Mouse (Mus musculus) hindbrain, embryonic 15.5 days (tissue): ENCODE data around the gene Shox2. TPM values are rescaled to one million over a fixed set of nuclear protein-coding genes. Genes with fewer than 3 reads are reported as not detected.
A peak's percentile ranks its signal among the peaks of the same experiment; 100 is the strongest.

Experiments used
- ATAC-seq: fragments of 200-750 bp; cut with Nextera tagmentation; 2 replicates; pipeline ENCODE4 v1.8.0; 2017; ENCODE audit warnings: low read depth, moderate number of reproducible peaks, moderate TSS enrichment; ENCODE audit not compliant: low FRiP score
- H3K27ac ChIP-seq: fragments of 300-500 bp; sonication (generic); replicated peaks from 2 replicates; pipeline ENCODE4 v1.5.1; 2015; ENCODE audit warnings: mild to moderate bottlenecking, inconsistent platforms
- H3K27me3 ChIP-seq: fragments of 300-500 bp; sonication (generic); 2 replicates; pipeline ENCODE4 v1.6.1; 2015; ENCODE audit warnings: control low read depth, inconsistent platforms
- H3K36me3 ChIP-seq: fragments of 300-500 bp; sonication (generic); 2 replicates; pipeline ENCODE4 v1.6.1; 2015; ENCODE audit warnings: control low read depth, inconsistent platforms
- H3K4me1 ChIP-seq: fragments of 300-500 bp; sonication (generic); replicated peaks from 2 replicates; pipeline ENCODE4 v1.6.1; 2015; ENCODE audit warnings: control low read depth, inconsistent platforms
- H3K4me2 ChIP-seq: fragments of 300-500 bp; sonication (generic); 2 replicates; pipeline ENCODE4 v1.6.1; 2015; ENCODE audit warnings: moderate library complexity, mild to moderate bottlenecking, inconsistent platforms
- H3K4me3 ChIP-seq: fragments of 300-500 bp; sonication (generic); 2 replicates; pipeline ENCODE4 v1.5.1; 2015; ENCODE audit warnings: mild to moderate bottlenecking, inconsistent platforms
- H3K9ac ChIP-seq: fragments of 300-500 bp; sonication (generic); 2 replicates; pipeline ENCODE4 v1.6.1; 2015; ENCODE audit warnings: inconsistent platforms
- H3K9me3 ChIP-seq: fragments of 300-500 bp; sonication (generic); 2 replicates; pipeline ENCODE4 v1.6.1; 2016; ENCODE audit warnings: control low read depth, inconsistent platforms
- WGBS: fragments of 180-500 bp; shearing (Covaris S2); methylation state at CpG from one replicate; pipeline ENCODE4 v1.1.7; 2015; 5-methylcytosine and 5-hydroxymethylcytosine counted together
- polyA plus RNA-seq: library from polyadenylated mRNA; unstranded; fragments of >200 nt; fragmentation: Nextera tagmentation; extraction: Ambion mirVana; gene quantifications from 2 replicates; pipeline ENCODE4 v1.2.1, GENCODE M21; 2015

Shox2 gene
- 23.6 and 37.9 TPM in 2 replicates for polyA plus RNA-seq

DNA sequence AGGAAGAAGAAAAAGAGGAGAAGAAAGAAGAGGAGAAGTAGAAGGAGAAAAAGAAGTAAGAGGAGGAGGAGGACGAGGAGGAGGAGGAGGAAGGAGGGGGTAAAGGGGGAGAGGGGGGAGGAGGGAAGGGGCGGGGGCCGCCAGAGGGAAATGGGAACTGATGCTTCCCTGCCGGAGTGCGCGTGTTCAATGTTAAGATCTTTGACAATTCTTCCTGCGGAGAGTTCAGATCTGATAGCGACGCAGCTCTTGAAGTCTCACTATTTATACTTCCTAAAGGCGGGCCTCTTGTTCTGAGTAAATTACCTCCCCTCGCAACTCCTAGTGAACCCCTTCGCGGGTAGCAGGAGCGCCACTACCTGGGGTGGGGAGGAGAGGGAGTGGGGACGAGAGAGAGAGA, at the start of gene Shox2:
Gene Shox2, minus strand, starts transcription at position 66 of the 400 bp plus-strand sequence.
- ATAC-seq, result no peak
- Histone ChIP-seq H3K27ac (peak within 1 kb of the TSS; percentile 63), H3K4me1 (peaks cover 26% of the 10 kb centered on the region), H3K4me3 (peak within 1 kb of the TSS; percentile 33), H3K27me3 (peaks cover 39% of the 10 kb centered on the region), H3K4me2 (peak within 1 kb of the TSS; percentile 53), H3K9me3 (no peaks in the 10 kb centered on the region), H3K36me3 (no peaks in the 10 kb centered on the region), H3K9ac (peak within 1 kb of the TSS; percentile 14; the same call in 1 of the 2 replicates)
- 0% methylated on average over 13 of the region's 15 CpGs for WGBS

DNA sequence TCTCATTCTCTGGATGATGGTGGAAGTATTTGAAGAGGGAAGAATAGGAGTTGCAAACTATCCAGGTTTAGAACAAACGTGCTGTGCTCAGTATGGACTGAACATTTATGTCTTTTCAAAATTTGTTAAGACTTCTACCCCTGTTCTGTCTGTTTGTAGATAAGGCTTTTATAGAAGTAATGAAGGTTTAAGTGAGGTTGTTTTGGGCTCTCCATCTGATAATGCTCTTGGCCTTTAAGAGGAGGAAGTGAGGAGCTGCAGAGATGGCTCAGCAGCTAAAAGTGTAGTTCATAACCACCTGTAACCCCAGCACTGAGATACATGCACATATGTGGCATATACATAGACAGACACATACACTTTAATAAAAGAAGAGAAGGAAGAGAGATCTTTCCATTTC, 15.2 kb upstream of the Shox2 start:
- H3K4me2 ChIP-seq, result no peak overlapping the region
- H3K27me3 ChIP-seq, result no peaks in the 10 kb centered on the region
- no peaks in the 10 kb centered on the region for H3K4me1 ChIP-seq
- H3K36me3 ChIP-seq, result peaks cover 20% of the 10 kb centered on the region
- no peak overlapping the region for H3K9ac ChIP-seq
- WGBS, result 95% methylated on average over 1 of the region's 1 CpGs
- H3K27ac ChIP-seq, result no peak overlapping the region
- H3K4me3 ChIP-seq, result no peak overlapping the region
- H3K9me3 ChIP-seq, result no peaks in the 10 kb centered on the region
- ATAC-seq, result no peak

DNA sequence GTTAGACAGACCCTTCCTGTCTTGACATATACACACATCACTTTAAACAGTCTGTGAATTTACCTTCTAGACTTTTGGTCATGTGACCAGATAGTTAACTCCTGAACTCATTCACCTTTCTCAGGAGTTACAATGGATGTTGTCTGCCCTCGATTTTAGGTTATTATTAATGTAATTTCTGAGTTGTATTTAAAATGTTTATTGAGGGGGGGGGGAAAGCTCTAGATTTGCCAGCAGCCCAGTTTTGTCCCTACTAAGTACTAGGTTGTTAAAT, 4.7 kb upstream of the Shox2 start:
- H3K9ac ChIP-seq, result peak overlapping the region; percentile 72
- peaks cover 14% of the 10 kb centered on the region for H3K4me1 ChIP-seq
- no peak for ATAC-seq
- WGBS, result 3% methylated on average over 1 of the region's 1 CpGs
- H3K9me3 ChIP-seq, result no peaks in the 10 kb centered on the region
- peak overlapping the region; percentile 76 for H3K4me3 ChIP-seq
- peaks cover 8% of the 10 kb centered on the region for H3K27me3 ChIP-seq
- H3K27ac ChIP-seq, result no peak overlapping the region; the same call in 1 of the 2 replicates
- H3K36me3 ChIP-seq, result no peaks in the 10 kb centered on the region
- H3K4me2 ChIP-seq, result peak overlapping the region; percentile 71

DNA sequence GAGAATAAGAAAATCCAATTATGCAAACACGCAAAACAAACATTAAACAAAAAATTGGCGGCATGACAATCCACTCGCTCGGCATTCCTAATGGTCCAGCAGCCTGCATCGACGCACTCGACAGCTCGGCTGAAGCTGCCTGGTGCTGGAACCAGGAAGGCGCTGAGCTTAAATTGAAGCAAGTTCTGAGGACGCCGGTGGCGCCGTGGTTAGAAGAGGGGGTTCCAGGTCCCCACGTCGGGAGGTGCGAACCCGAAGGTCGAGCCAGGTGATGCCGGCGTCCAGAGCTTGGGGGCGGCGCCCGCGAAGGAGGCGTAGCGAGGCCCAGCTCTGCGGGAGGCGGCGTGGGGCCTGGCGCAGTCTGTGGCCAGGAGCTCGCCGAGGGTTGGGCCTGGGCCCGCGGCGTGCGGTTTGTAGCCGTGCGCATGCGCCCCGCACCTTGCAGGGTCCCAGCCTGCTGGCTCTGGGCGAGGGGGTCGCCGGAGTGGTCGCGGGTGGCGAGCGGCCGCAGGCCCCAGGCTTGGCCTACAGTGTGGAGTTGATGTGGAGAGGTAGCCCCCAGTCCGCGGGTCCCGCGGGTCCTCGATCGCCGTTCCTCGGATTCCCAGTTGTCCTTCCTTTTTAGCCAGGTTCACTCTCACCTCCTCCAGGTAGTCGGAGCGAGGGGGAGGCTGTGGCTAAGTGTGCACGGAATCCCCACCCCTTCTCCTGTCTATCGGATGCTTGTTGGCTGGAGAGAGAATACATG, 4.1 kb upstream of the Shox2 start:
- peak overlapping the region; percentile 76 for H3K4me3 ChIP-seq
- peak overlapping the region; percentile 58 for H3K27ac ChIP-seq
- peak; percentile 97 for ATAC-seq
- H3K4me1 ChIP-seq, result peaks cover 19% of the 10 kb centered on the region
- H3K27me3 ChIP-seq, result peaks cover 11% of the 10 kb centered on the region
- H3K9ac ChIP-seq, result peak overlapping the region; percentile 72
- H3K9me3 ChIP-seq, result no peaks in the 10 kb centered on the region
- no peaks in the 10 kb centered on the region for H3K36me3 ChIP-seq
- peak overlapping the region; percentile 71 for H3K4me2 ChIP-seq
- WGBS, result under 1% methylated on average over 60 of the region's 60 CpGs

DNA sequence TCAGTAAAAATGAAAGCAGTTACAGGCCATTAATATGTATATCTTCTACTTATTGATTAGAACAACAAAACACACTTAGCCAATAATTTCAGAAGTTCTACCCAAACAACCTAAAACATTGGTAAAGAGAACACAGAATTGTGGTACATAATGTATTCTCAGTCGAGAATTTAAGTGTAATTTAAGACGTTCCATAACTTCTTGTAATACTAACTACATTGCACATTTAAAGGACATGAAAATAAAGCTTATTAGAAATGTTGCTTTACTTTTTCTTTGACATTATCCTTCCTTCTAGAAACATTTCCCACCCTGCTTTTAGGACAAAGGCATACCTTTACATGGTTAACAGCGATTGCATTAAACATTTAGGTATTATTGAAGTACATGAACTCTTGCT, 1.9 kb upstream of the Shox2 start:
- Histone ChIP-seq H3K4me2 (no peak overlapping the region), H3K9ac (no peak overlapping the region), H3K4me1 (peaks cover 25% of the 10 kb centered on the region), H3K27me3 (peaks cover 33% of the 10 kb centered on the region), H3K9me3 (no peaks in the 10 kb centered on the region), H3K4me3 (no peak overlapping the region), H3K27ac (no peak overlapping the region), H3K36me3 (no peaks in the 10 kb centered on the region)
- WGBS, result 10% methylated on average over 3 of the region's 3 CpGs
- ATAC-seq, result no peak

DNA sequence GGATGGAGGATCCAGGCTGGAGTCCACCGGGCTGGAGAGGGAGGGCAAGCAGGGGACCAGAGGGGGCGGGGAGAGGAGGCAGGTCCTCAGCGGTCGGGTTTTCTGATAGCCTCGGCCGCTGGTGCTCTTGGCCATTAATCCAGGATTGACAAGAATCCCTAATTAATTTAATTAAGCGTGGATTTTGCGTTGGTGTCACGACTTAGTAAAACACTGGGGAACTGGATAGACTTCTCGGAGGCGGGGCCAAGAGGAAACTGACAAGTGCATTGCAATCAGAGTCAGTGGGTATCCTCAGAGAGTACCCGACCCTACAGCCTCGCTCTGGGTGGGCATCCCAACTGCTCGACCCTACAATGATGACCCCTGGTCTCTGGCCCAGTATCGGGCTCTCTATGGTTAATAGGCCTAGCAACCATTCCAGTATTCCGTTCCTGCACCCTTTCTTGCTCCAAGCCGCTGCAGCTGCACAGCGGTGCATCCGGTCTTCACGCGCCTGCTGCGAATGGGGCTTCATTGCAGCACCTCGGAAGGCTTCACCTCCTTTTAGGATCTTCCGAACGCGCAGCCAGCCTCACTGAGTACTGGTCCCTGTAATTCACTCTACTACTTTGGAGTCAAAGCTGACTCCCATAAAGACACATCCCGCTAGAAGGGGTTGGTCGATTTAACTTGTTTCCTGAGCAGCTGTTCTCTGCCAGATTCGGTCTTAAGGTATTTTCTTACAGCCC, 775 bp upstream of the Shox2 start:
- Histone ChIP-seq H3K9me3 (no peaks in the 10 kb centered on the region), H3K36me3 (no peaks in the 10 kb centered on the region), H3K9ac (0 out of 2 replicates have a peak overlapping the region, but pooled peaks have one; percentile 9), H3K4me1 (peaks cover 26% of the 10 kb centered on the region), H3K27me3 (peaks cover 33% of the 10 kb centered on the region), H3K27ac (peak overlapping the region; percentile 63; the same call in 1 of the 2 replicates), H3K4me2 (peak overlapping the region; percentile 53), H3K4me3 (peak overlapping the region; percentile 33)
- ATAC-seq, result no peak
- WGBS, result under 1% methylated on average over 29 of the region's 29 CpGs

DNA sequence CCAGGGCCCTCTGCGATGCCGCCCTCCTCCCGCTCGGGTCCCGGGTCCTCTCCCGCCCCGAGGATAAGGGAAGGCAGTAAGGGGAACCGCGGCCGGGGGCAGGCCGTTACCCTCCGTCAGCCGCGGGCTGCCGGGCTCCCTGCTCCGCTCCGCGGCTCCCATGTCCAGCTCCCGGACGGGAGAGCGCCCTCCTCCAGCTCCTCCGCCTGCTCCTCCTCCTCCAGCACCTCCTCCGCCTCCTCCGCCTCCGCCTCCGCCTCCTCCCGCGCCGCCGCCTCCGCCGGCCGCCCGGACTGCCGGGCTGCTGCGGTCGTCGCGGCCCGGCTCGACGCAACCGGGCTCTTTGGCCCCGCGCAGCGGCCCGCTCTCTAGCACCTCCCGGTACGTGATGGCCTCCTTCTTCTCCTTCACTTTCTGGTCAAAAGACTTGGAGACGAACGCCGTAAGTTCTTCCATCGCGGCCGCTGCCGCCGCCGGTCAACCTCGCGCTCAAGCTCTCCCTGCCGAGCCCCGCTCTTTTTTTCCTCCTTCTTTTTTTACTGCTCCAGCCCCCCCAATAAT, 390 bp downstream of the Shox2 start, which contains the start of gene Rsrc1:
Gene Rsrc1, plus strand, starts transcription at position 290 of the 561 bp plus-strand sequence.
- H3K9ac ChIP-seq, result peak within 1 kb of the TSS; percentile 14; the same call in 1 of the 2 replicates
- H3K4me1 ChIP-seq, result peaks cover 20% of the 10 kb centered on the region
- peak within 1 kb of the TSS; percentile 33 for H3K4me3 ChIP-seq
- no peaks in the 10 kb centered on the region for H3K9me3 ChIP-seq
- H3K4me2 ChIP-seq, result peak within 1 kb of the TSS; percentile 53
- peaks cover 42% of the 10 kb centered on the region for H3K27me3 ChIP-seq
- peak within 1 kb of the TSS; percentile 60 for H3K27ac ChIP-seq
- H3K36me3 ChIP-seq, result no peaks in the 10 kb centered on the region
- WGBS, result 0% methylated on average over 55 of the region's 62 CpGs
- peak; percentile 20; the same call in 1 of the 2 replicates for ATAC-seq

DNA sequence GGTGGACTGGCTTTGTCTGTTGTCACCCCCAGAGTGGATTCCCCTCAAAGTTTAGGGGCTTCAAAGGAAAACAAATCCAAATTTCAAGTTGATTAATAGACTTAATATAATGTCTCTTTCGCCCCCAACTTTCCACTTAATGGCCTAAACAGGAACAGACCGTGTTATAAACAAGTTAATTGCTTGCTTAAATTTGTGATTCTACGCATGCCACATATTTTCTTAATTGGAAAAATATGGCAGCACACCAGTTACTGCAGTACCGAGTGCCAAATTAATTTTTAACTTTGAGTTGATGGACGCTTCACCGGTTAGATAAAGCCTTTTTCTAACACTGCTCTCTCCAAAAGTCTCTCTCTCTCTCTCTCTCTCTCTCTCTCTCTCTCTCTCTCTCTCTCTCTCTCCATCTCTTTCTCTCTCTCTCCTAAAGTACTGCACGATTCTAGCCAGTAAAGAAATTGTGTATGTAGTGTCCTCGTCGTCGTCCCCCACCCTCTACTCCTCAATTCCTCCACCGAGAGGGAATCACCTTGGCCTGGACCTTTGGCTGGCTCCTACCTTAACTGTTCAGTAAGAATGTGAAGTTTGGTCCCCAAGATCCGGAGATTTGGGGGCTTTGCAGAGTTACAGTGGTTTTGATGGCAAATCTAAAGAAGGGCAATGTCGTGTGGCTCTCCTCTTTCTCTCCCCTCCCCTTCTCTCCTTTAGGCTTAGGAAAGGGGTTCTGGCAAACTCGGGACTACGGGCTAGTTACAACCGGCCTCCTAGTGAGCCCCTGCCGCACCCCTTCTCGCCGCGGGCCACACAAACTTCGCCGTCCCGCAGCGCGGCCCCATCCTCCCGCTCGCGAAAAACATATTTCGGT, 1.2 kb downstream of the Shox2 start:
- peak overlapping the region; percentile 14; the same call in 1 of the 2 replicates for H3K9ac ChIP-seq
- peaks cover 46% of the 10 kb centered on the region for H3K27me3 ChIP-seq
- peak overlapping the region; percentile 33 for H3K4me3 ChIP-seq
- H3K4me1 ChIP-seq, result peaks cover 20% of the 10 kb centered on the region
- H3K9me3 ChIP-seq, result no peaks in the 10 kb centered on the region
- 2% methylated on average over 29 of the region's 29 CpGs for WGBS
- ATAC-seq, result no peak
- peak overlapping the region; percentile 53 for H3K4me2 ChIP-seq
- peak overlapping the region; percentile 60 for H3K27ac ChIP-seq
- no peaks in the 10 kb centered on the region for H3K36me3 ChIP-seq

DNA sequence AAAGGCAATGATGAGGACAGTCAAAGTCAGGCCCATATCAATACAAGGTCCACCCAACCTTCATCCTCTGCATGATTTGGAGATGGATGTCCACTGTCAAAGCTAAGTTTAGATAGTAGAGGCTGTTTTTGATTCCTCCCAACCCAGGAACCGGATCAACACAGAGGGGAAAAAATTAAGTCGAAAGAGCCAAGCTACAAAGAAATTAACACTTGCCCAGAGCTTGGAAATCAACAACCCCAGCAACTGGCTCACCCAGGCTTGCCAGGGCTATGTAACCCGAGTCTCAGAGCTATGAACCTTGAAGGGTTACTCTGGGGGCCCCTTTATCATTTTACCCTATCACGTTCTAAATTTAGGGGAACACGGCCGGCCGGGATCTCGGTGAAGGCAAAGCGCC, 2.1 kb downstream of the Shox2 start:
- Histone ChIP-seq H3K4me1 (peaks cover 20% of the 10 kb centered on the region), H3K27ac (no peak overlapping the region), H3K9me3 (no peaks in the 10 kb centered on the region), H3K36me3 (no peaks in the 10 kb centered on the region), H3K27me3 (peaks cover 54% of the 10 kb centered on the region), H3K9ac (no peak overlapping the region), H3K4me2 (0 out of 2 replicates have a peak overlapping the region, but pooled peaks have one; percentile 5), H3K4me3 (peak overlapping the region; percentile 33)
- ATAC-seq, result no peak
- 5% methylated on average over 9 of the region's 9 CpGs for WGBS

DNA sequence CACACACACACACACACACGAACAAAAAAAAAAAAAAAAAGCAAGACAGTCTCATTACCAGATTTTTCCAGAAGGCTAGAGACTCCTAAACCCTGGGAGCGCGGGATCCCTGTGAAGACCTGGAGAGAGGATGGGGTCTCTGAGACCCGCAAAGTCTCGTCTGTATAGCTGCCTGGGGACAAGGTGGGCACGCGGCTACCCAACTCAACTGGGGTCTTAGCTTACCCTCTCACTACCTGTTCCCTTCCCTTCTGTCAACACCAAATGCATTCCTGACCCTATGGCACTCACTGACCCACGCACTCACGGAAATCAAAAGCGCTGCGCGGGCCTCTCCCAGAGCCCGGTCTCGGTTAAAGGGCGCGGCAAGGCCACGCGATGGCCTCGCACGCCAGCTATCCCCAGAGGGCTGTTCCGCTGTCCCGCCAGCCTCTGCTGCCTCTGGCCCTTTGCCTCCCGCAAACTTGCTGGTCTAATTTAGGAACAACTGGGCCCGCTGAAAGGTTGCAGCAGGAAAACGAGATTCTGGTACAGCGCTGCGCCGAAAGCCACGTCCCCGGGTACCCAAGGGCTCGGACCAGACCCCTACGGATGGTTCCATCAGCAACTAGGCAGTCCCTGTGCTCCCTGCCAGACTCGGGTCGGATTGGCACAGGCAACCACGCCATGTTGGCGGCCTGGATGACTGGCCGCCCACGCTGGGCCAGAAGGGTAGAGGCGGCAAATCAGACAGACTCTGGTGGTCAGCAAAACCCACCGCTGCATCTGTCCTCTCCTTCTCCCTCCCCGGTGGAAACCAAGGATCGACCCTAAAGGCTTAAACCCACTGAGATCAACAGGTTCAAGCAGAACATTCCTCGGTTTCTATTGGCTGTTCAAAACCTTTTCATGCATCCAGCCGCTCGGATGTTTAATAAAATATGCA, 2.9 kb downstream of the Shox2 start:
- Histone ChIP-seq H3K36me3 (no peaks in the 10 kb centered on the region), H3K4me1 (peaks cover 21% of the 10 kb centered on the region), H3K27ac (peak overlapping the region; percentile 47), H3K9me3 (no peaks in the 10 kb centered on the region), H3K4me3 (peak overlapping the region; percentile 33), H3K9ac (no peak overlapping the region), H3K4me2 (peak overlapping the region; percentile 32), H3K27me3 (peaks cover 54% of the 10 kb centered on the region)
- WGBS, result under 1% methylated on average over 45 of the region's 45 CpGs
- no peak for ATAC-seq
